Mouse (Mus musculus): ENCODE results near the gene Rnf40.
"Not testable (repeated sequence)": the region's sequence is repeated elsewhere in the genome, so short reads cannot be mapped to it uniquely, and the experiment has no call there.

Gene Rnf40

DNA sequence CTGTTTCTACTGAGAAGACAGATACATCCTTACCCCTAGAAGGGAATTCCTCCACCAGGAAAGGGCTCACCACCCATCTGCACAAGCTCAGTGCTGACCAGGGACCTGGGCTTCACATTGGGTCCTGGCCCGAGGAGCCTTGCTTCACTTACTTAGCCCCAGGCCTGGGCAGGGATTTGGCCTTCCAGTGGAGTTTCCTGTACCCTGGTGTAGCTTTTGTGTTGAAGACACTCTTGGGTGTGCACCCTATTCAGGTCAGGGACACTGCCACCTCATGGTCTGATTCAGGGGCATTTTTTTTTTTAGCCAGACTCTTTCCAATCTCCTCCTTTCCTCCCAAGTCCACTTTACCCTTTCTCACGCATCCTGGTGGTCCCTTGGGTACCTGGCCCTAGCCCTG lies 14.3 kb downstream of the Rnf40 start:
- DNase-seq (ENCODE audit: low spot score) = no peak

DNA sequence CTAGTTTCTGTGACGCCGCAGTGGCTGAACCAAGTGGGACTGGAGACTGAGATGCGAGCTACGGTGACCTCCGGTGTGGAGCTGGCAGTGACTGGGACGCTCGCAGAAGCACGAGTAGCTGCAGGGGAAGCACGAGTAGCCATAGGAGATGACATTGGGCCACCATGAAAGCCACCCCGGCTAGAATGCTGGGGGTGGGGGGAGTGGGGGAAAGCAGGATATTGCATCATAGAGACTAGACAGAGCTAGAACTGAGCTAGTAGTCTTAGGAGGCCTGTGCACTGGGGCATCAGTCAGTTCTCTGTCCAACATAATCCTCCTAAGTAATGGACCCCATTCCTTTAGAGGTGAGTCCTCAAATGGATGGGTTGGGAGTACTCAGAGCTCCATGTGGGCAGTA lies 15.7 kb downstream of the Rnf40 start:
- no peak for DNase-seq (ENCODE audit: low spot score)

GRCm38 (mm10) chr7:127607150-127607549 lies 18.6 kb downstream of the Rnf40 start:
- DNase-seq (ENCODE audit: low spot score) = no peak

DNA sequence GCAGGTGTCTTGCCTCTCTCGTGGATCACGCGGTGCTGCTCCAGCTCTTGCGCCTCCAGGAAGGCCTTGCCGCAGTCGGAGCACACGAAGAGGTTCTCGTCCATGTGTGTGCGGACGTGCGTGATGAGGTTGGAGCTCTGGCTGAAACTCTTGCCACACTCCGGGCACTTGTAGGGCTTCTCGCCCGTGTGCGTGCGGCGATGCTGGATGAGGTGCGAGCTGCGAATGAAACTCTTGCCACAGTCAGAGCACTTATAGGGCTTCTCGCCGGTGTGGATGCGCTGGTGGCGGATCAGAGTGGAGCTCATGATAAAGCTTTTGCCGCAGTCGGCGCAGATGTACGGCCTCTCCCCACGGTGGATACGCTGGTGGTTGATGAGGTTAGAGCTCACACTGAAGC lies 22.4 kb downstream of the Rnf40 start:
- no peak for DNase-seq (ENCODE audit: low spot score)

DNA sequence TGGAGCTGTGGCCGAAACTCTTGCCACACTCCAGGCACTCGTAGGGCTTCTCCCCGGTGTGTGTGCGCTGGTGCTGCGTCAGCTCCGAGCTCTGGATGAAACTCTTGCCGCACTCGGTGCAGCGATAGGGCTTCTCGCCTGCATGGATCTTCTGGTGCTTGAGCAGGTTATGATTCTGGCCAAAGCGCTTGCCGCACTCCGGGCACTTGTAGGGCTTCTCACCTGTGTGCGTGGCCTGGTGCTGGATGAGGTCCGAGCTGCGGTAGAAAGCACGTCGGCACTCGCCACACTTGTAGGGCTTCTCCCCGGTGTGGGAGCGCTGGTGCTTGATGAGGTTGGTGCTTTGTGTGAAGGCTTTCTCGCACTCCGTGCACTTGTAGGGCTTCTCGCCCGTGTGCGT lies 23.0 kb downstream of the Rnf40 start:
- DNase-seq (ENCODE audit: low spot score) = no peak

- DNase-seq (ENCODE audit: low spot score) = no peak
Measured at GRCm38 (mm10) chr7:127613501-127613900, 24.9 kb downstream of the Rnf40 start.

DNA sequence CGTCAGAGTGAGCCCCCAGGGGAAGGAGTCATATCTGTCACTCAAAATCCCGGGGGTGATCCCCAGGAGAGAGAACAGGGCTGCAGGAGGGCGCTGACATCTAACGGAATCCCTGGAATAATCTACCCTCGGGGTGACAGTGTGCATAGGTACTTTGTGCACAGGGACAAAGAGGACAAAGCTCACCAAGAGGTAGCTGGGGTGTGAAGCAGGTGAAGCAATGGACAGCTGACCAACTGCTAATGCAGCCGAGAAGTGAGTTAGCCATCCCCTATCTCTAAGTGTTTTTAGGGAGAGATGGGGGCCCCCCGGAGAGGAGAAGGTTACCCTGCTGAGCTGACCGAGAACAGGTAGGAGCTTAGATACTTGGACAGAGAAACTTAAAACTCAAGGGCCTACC lies 25.5 kb downstream of the Rnf40 start:
- no peak for DNase-seq (ENCODE audit: low spot score)

- no peak for DNase-seq (ENCODE audit: low spot score)
Measured at GRCm38 (mm10) chr7:127614511-127614890, 25.9 kb downstream of the Rnf40 start.

- DNase-seq (ENCODE audit: low spot score) = peak; percentile 58
Measured at GRCm38 (mm10) chr7:127614891-127615843, 26.6 kb downstream of the Rnf40 start, which contains the start of gene Zfp629. Gene Zfp629, minus strand, starts transcription at chr7:127615797.

DNA sequence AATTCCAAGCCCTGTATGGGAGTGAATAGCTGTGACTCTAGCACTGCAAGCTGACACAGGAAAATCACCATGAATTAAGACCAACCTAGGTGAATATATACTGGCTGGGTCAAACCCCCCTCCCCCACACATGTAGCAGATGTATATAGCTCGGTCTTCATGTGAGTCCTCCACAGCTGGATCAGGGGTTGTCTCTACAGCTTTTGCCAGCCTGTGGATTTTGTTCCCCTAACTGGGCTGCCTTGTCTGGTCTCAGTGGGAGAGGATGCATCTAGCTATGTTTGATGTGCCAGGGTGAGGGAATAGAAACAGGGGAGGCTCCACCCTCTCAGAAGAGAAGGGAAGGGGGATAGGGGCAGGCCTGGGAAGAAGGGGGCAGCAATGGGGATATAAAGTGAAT lies 27.8 kb downstream of the Rnf40 start:
- no peak for DNase-seq (ENCODE audit: low spot score)

DNA sequence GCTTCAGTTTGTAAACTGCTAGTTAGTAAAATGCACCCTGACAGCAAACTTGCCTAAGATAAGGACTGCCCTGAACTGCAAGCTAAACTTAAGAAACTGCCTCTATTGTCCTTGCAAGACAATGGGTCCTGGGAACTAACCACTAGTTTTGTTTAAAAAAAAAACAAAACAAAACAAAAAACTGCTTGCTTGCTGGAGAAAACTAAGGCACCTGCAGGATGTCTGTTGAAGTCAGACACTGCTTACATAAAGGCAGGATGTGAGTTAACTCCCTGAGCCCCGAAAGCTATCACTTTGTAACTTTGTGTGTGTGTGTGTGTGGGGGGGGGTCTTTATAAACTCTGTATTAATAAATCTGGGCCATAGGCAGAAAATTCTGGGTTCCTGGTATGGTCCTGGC lies 28.3 kb downstream of the Rnf40 start:
- DNase-seq (ENCODE audit: low spot score) = no peak

GRCm38 (mm10) chr7:127617962-127618361 lies 29.4 kb downstream of the Rnf40 start:
- DNase-seq (ENCODE audit: low spot score) = no peak

GRCm38 (mm10) chr7:127618402-127618801 lies 29.8 kb downstream of the Rnf40 start:
- DNase-seq (ENCODE audit: low spot score) = not testable (repeated sequence)

- DNase-seq (ENCODE audit: low spot score) = no peak
Measured at GRCm38 (mm10) chr7:127626039-127626438, 37.5 kb downstream of the Rnf40 start.

- no peak for DNase-seq (ENCODE audit: low spot score)
Measured at GRCm38 (mm10) chr7:127626471-127626870, 37.9 kb downstream of the Rnf40 start.

DNA sequence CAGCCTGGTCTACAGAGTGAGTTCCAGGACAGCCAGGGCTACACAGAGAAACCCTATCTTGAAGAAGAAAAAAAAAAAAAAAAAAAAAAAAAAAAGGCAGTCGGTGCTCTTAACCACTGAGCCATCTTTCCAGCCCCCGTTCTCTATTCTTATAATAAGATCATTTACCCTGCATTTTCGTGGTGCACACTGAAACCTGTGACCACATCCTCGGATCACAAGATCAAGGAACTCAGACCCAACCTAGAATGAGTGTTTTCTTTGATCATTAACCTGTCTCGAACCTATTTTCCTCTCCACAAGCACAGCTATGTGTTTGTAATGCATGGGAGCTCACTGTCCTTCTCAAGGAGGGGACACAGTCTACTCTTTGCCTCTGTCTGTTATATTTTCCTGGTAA lies 40.1 kb downstream of the Rnf40 start:
- DNase-seq (ENCODE audit: low spot score) = no peak

GRCm38 (mm10) chr7:127631416-127631815 lies 42.8 kb downstream of the Rnf40 start:
- DNase-seq (ENCODE audit: low spot score) = no peak

DNA sequence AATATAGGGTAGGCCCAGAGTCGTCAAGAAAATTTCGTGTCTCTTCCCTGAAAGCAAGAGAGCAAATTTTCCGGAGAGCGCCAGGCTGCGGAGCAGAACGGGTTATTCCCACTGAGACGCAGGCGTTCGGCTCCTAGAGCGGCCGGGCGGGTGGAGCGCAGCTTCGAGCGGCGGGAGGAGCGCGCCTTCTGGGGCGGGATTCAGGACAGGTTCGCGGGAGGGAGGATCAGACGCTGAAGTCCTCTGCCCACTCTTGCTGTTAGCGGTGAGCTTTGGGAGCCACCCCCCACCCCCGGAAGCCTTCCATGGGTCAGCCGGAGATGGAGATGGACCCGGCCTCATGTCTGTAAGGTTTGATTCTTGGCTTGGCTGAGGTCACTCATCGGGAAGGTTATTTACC lies 48.4 kb downstream of the Rnf40 start:
- DNase-seq (ENCODE audit: low spot score) = no peak

GRCm38 (mm10) chr7:127641260-127641659 lies 52.7 kb downstream of the Rnf40 start:
- DNase-seq (ENCODE audit: low spot score) = no peak

GRCm38 (mm10) chr7:127642254-127642653 lies 53.7 kb downstream of the Rnf40 start:
- no peak for DNase-seq (ENCODE audit: low spot score)

DNA sequence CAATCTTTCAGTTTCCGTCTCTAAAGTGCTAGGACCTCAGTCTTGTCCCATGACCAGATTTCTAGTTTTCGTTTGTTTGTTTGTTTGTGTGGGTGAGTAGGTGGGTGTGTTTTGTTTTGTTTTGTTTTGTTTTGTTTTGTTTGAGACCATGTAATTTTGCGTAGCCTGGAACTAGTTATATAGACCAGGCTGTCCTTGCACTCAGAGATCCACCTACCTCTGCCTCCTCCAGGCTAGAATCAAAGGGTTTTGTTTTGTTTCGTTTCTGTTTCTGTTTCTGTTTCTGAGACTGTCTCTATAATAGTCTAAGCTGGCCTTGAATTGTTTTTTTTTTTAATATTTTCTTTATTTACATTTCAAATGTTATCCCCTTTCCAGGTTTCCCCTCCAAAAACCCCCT lies 57.8 kb downstream of the Rnf40 start:
- DNase-seq (ENCODE audit: low spot score) = no peak

GRCm38 (mm10) chr7:127647576-127647975 lies 59.0 kb downstream of the Rnf40 start:
- DNase-seq (ENCODE audit: low spot score) = not testable (repeated sequence)

DNA sequence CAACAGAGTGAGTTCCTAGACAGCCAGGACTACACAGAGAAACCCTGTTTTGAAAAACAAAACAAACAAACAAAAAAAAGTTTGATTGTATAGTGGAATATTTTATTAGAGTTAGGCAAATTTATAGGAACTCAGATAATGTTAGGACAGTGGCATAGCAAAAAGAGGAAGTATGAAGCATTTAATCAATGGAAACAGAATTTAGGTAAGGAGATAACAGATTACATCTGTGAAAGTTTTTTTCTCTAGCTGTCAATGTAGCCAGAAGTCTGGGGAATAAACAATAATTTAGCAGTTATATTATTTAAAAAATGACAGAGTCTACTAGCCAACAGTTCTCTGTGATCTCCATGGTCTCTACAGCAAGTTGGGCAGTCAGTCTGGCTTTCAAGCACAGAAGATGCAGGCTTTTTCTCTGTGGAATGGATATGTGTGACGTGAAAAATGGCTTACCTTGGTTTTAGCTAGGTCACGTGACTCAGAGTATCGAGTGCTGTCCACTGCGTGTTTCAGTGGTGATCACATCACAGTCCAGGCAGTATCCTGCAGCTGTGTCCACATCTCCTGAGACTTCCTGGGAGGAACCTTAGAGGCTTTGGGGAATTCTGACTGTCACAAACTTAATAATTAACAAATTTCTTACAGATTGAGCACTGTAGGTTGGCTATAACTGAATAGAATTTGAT lies 60.1 kb downstream of the Rnf40 start:
- DNase-seq (ENCODE audit: low spot score) = no peak
